In the genomic region with DNA sequence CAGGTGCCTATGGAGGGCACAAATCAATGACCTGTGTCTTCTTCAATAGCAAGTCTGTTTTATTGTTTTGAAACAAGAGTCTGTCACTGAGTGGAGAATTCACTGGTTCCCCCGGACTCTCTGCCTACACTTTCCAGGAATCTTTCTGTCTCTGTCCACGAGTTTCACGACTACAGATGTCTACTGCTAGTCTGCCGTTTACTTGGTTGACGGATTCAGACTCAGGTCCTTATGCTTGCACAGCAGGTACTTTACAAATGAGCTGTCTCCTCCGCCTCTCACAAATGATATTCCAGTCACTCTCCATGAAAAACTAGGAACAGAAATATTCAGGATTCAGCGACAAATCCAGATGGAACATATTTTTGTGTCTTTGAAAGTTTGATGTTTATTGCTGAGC, we compare ENCODE assay signal across 16 mouse cellular contexts. TPM values are rescaled to one million over a fixed set of nuclear protein-coding genes. Genes with fewer than 3 reads are reported as not detected.
DNase-seq lines count a peak whose midpoint lies in the region.
"Had no signal": no experiment of that assay in that cellular context is flagged by ENCODE, and none has a peak within 500 bp of the region (broad histone marks: within the 10 kb centered on the region; RNA-seq: fewer than 3 reads in every experiment).

No protein-coding gene starts in this region.

- peak; percentile 17 to 38 for DNase-seq in left cerebral cortex, postnatal 14 days (ENCODE audit: low spot score in 2 of 2)
- DNase-seq in left cerebral cortex, adult 18-20 months (ENCODE audit: low spot score in 2 of 2), result no peak
- peak; percentile 24 to 25 for DNase-seq in right cerebral cortex, adult 2 months (ENCODE audit: low spot score in 2 of 2)
- DNase-seq in right cerebral cortex, postnatal 25 days, result no peak
- peak; percentile 58 for DNase-seq in telencephalon, adult 2 months (ENCODE audit: low read depth, low spot score)
- no peak for DNase-seq in layer of hippocampus, adult 18-20 months (ENCODE audit: low spot score in 2 of 2)
- DNase-seq: adrenal gland, adult 2 months; adrenal gland, postnatal 10 days; adrenal gland, postnatal 25 days; cerebellum, adult 11-12 months; cerebellum, adult 2 months; cerebellum, adult 9-10 months; cerebellum, postnatal 10 days; cerebellum, postnatal 25 days had no signal

- intact Hi-C loops in left cerebral cortex, postnatal 14 days (cut with DNase I), result no loop called here

RNA-seq across cellular contexts. Expression of a gene that starts 2.7 kb away (rescaled TPM):
- 10 to 100 TPM; 23.4 to 23.5 TPM for total RNA-seq in left cerebral cortex, postnatal 14 days (2021)
- 10 to 100 TPM; 27.2 to 30.1 TPM for total RNA-seq in left cerebral cortex, adult 18-20 months (2021)
- 10 to 100 TPM; 29.6 to 30.1 TPM for total RNA-seq in layer of hippocampus, adult 18-20 months (2021)

RNA-seq across cellular contexts. Expression of a gene that starts 42.3 kb away (rescaled TPM):
- total RNA-seq in left cerebral cortex, postnatal 14 days (2021), result 1 to 10 TPM; 1.8 to 4.4 TPM
- 1 to 10 TPM; 1.6 to 3.3 TPM for total RNA-seq in left cerebral cortex, adult 18-20 months (2021)
- total RNA-seq in layer of hippocampus, adult 18-20 months (2021), result 1 to 10 TPM; 7.5 to 7.6 TPM
- total RNA-seq: adrenal gland, adult 2 months; adrenal gland, postnatal 10 days; adrenal gland, postnatal 25 days; adrenal gland, postnatal 4 days; MEL had no signal

Comparison
In these comparisons a context has a peak if more than half of its experiments do, and no peak if none do; other contexts are left out.
1. DNase-seq: peak in left cerebral cortex, postnatal 14 days (2 of 2), right cerebral cortex, adult 2 months (2 of 2) and telencephalon, adult 2 months (single experiment); none in left cerebral cortex, adult 18-20 months (0 of 2), right cerebral cortex, postnatal 25 days (single experiment) and layer of hippocampus, adult 18-20 months (0 of 2).